Mouse (Mus musculus) cortical plate, adult 2 months (tissue): Measurements from ENCODE around the gene Hace1.

Experiments used
- CTCF ChIP-seq: fragments of 200-500 bp; IDR thresholded peaks from 2 replicates; pipeline ENCODE4 v1.5.1; 2011; ENCODE audit warnings: mild to moderate bottlenecking, control low read depth, low read length; ENCODE audit not compliant: insufficient read depth; ENCODE audit errors: extremely low read depth
- POLR2A ChIP-seq: fragments of 200-500 bp; IDR thresholded peaks from 2 replicates; pipeline ENCODE4 v1.6.1; 2011; ENCODE audit warnings: mild to moderate bottlenecking, low read length, control low read depth; ENCODE audit not compliant: insufficient read depth; ENCODE audit errors: extremely low read depth

- no peak for TF ChIP-seq CTCF
- TF ChIP-seq POLR2A: no peak
Measured at GRCm38 (mm10) chr10:45686191-45686590, 108.6 kb downstream of the Hace1 start.
